Mouse (Mus musculus) right cerebral cortex, adult 18-20 months (tissue): ENCODE measurements around the gene Tex50.

ENCODE experiments used
- DNase-seq: peaks from one replicate; pipeline ENCODE4 v3.0.0; 2022; ENCODE audit warnings: mixed read lengths

Tex50 gene

GRCm38 (mm10) chr1:161122661-161123418 is 36.3 kb downstream of the Tex50 start:
- no peak for DNase-seq

DNA sequence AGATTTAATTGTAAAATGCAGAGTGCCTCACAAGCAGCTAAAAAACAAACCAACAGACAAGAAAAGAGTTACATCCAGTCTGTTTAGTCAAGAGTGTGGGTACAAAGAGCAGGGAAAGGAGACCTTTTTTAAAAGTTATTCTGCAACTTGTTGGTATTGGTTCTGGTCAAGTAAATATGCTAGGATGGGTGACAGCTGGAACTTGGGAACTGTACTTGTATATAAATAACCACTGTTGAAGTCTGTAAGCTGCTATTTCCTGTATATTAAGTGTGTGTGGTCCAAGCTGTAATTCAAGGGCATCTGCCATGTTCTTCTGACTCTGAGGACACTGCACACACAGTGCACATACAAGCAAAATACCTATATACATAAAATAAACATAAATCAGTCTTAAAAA is 44.5 kb downstream of the Tex50 start:
- DNase-seq = no peak

- DNase-seq = no peak
These were observed 49.9 kb downstream of the Tex50 start for GRCm38 (mm10) chr1:161109216-161109615.
